Mouse (Mus musculus): ENCODE measurements around the gene Gast. TPM values are rescaled to one million over a fixed set of nuclear protein-coding genes. Genes with fewer than 3 reads are reported as not detected.
"Not testable (repeated sequence)": the region's sequence is repeated elsewhere in the genome, so short reads cannot be mapped to it uniquely, and the experiment has no call there.

Gene Gast
- polyA plus RNA-seq, 1 experiment from 2014 or later: 10.8 TPM

DNA sequence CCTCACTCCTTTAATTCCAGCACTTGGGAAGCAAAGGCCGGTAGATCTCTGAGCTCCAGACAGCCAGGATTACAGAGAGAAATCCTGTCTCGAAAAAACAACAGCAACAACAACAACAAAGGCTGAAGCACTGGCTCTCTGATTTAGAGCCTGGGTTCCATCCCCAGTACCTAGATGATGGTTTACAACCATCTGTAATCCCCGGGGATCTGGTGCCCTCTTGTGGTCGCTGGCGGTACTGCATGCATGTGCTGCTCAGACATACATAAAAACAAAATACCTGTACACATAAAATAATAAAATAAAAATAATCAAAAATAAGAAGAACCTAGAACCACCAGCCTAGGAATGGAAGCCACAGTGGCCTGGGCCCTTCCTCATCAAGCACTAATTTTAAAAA is 33.9 kb upstream of the Gast start:
- Histone ChIP-seq H3K9me3 (replicated peaks; ENCODE audit: control insufficient read depth, low read length) (no peaks in the 10 kb centered on the region), H3K4me3 (replicated peaks; ENCODE audit: low read length) (no peak overlapping the region), H3K27ac (ENCODE audit: low read length) (no peak overlapping the region), H3K36me3 (ENCODE audit: control insufficient read depth, insufficient read depth, low read length) (no peaks in the 10 kb centered on the region), H3K4me1 (ENCODE audit: control insufficient read depth, insufficient read depth, low read length) (no peaks in the 10 kb centered on the region), H3K9ac (ENCODE audit: low read length) (no peak overlapping the region), H3K27me3 (ENCODE audit: control insufficient read depth, insufficient read depth, low read length) (no peaks in the 10 kb centered on the region), H3K4me2 (ENCODE audit: low read depth, low read length) (no peak overlapping the region)
- no peak for ATAC-seq (ENCODE audit: insufficient read depth, low FRiP score)
- 6% methylated on average over 5 of the region's 5 CpGs for WGBS

DNA sequence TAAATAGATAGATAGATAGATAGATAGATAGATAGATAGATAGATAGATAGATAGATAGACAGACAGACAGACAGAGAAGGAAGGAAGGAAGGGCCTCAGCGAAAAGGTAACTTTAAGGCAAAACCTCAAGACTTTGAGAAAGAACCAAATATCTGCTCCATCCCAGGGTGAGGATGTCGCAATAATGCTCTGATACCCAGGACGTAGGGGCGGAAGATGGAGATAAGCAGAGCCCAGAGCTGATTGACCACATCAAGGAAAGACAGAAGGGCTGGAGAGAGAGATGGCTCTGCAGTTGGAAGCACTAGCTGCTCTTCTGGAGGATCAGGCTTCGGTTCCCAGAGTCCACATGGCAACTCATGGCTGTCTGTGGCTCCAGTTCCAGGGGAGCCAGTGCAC is 32.9 kb upstream of the Gast start:
- Histone ChIP-seq H3K4me1 (ENCODE audit: control insufficient read depth, insufficient read depth, low read length) (no peaks in the 10 kb centered on the region), H3K4me2 (ENCODE audit: low read depth, low read length) (no peak overlapping the region), H3K9me3 (replicated peaks; ENCODE audit: control insufficient read depth, low read length) (no peaks in the 10 kb centered on the region), H3K9ac (ENCODE audit: low read length) (no peak overlapping the region), H3K27me3 (ENCODE audit: control insufficient read depth, insufficient read depth, low read length) (no peaks in the 10 kb centered on the region), H3K36me3 (ENCODE audit: control insufficient read depth, insufficient read depth, low read length) (no peaks in the 10 kb centered on the region), H3K4me3 (replicated peaks; ENCODE audit: low read length) (no peak overlapping the region), H3K27ac (ENCODE audit: low read length) (no peak overlapping the region)
- no peak for ATAC-seq (ENCODE audit: insufficient read depth, low FRiP score)
- 74% methylated on average over 5 of the region's 5 CpGs for WGBS

- no peak overlapping the region for H3K27ac ChIP-seq (ENCODE audit: low read length)
- H3K4me2 ChIP-seq (ENCODE audit: low read depth, low read length): no peak overlapping the region
- no peaks in the 10 kb centered on the region for H3K27me3 ChIP-seq (ENCODE audit: control insufficient read depth, insufficient read depth, low read length)
- ATAC-seq (ENCODE audit: insufficient read depth, low FRiP score): no peak
- no peaks in the 10 kb centered on the region for H3K9me3 ChIP-seq (replicated peaks; ENCODE audit: control insufficient read depth, low read length)
- no peak overlapping the region for H3K9ac ChIP-seq (ENCODE audit: low read length)
- no peaks in the 10 kb centered on the region for H3K36me3 ChIP-seq (ENCODE audit: control insufficient read depth, insufficient read depth, low read length)
- WGBS: 74% methylated on average over 5 of the region's 5 CpGs
- H3K4me3 ChIP-seq (replicated peaks; ENCODE audit: low read length): no peak overlapping the region
- H3K4me1 ChIP-seq (ENCODE audit: control insufficient read depth, insufficient read depth, low read length): no peaks in the 10 kb centered on the region
Observed at GRCm38 (mm10) chr11:100307900-100308299, 26.3 kb upstream of the Gast start.

DNA sequence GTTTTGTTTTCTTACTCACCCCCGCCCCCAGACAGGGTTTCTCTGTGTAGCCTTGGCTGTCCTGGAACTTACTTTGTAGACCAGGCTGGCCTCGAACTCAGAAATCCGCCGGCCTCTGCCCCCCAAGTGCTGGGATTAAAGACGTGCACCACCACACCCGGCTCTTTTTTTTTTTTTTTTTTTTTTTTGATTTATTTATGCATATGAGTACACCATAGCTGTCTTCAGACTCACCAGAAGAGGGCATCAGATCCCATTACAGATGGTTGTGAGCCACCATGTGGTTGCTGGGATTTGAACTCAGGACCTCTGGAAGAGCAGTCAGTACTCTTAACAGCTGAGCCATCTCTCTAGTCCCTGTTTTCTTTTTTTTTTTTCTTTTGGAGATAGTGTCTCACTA is 25.5 kb upstream of the Gast start:
- not testable (repeated sequence) for H3K36me3 ChIP-seq (ENCODE audit: control insufficient read depth, insufficient read depth, low read length); H3K9ac ChIP-seq (ENCODE audit: low read length); ATAC-seq (ENCODE audit: insufficient read depth, low FRiP score); H3K4me1 ChIP-seq (ENCODE audit: control insufficient read depth, insufficient read depth, low read length); H3K27me3 ChIP-seq (ENCODE audit: control insufficient read depth, insufficient read depth, low read length); H3K9me3 ChIP-seq (replicated peaks; ENCODE audit: control insufficient read depth, low read length); H3K4me3 ChIP-seq (replicated peaks; ENCODE audit: low read length); H3K27ac ChIP-seq (ENCODE audit: low read length); H3K4me2 ChIP-seq (ENCODE audit: low read depth, low read length)
- 92% methylated on average over 5 of the region's 6 CpGs for WGBS

- WGBS: 79% methylated on average over 1 of the region's 1 CpGs
- Histone ChIP-seq H3K9ac (ENCODE audit: low read length) (no peak overlapping the region), H3K27ac (ENCODE audit: low read length) (no peak overlapping the region), H3K36me3 (ENCODE audit: control insufficient read depth, insufficient read depth, low read length) (no peaks in the 10 kb centered on the region), H3K4me3 (replicated peaks; ENCODE audit: low read length) (no peak overlapping the region), H3K4me2 (ENCODE audit: low read depth, low read length) (no peak overlapping the region), H3K4me1 (ENCODE audit: control insufficient read depth, insufficient read depth, low read length) (no peaks in the 10 kb centered on the region), H3K27me3 (ENCODE audit: control insufficient read depth, insufficient read depth, low read length) (no peaks in the 10 kb centered on the region), H3K9me3 (replicated peaks; ENCODE audit: control insufficient read depth, low read length) (no peaks in the 10 kb centered on the region)
- ATAC-seq (ENCODE audit: insufficient read depth, low FRiP score): no peak
Observed at GRCm38 (mm10) chr11:100311656-100312055, 22.6 kb upstream of the Gast start.

DNA sequence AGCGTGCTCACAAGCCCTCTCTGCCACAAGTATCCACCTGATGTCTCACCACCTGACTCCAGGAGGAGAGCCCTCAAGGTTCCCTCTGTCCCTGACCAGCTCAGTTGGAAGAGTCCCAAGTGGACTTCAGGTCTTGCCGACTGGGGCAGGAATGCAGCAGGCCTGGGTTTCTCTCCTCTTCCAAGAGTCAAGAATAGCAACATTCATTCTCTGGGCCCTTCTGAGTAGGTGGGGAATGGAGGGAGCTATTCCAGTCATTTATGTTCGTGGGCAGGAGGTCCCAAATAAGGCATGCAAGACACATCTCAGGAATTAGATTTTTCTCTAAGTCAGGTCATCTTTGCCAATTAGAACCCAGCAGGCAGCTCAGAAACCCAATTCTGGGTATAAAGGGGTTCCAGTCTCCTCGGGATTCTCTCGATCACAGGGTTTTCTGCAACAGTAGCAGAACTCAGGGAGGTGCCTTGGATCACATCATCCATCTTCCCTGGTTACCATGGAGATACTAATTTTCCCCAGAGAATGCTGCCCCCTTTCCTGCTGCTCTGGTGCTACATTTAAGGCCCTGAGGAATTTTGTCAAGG is 22.0 kb upstream of the Gast start:
- no peak overlapping the region for H3K9ac ChIP-seq (ENCODE audit: low read length)
- H3K4me1 ChIP-seq (ENCODE audit: control insufficient read depth, insufficient read depth, low read length): no peaks in the 10 kb centered on the region
- no peak for ATAC-seq (ENCODE audit: insufficient read depth, low FRiP score)
- 29% methylated on average over 5 of the region's 5 CpGs for WGBS
- no peaks in the 10 kb centered on the region for H3K36me3 ChIP-seq (ENCODE audit: control insufficient read depth, insufficient read depth, low read length)
- no peak overlapping the region for H3K4me2 ChIP-seq (ENCODE audit: low read depth, low read length)
- H3K9me3 ChIP-seq (replicated peaks; ENCODE audit: control insufficient read depth, low read length): no peaks in the 10 kb centered on the region
- H3K27me3 ChIP-seq (ENCODE audit: control insufficient read depth, insufficient read depth, low read length): no peaks in the 10 kb centered on the region
- no peak overlapping the region for H3K27ac ChIP-seq (ENCODE audit: low read length)
- H3K4me3 ChIP-seq (replicated peaks; ENCODE audit: low read length): no peak overlapping the region

DNA sequence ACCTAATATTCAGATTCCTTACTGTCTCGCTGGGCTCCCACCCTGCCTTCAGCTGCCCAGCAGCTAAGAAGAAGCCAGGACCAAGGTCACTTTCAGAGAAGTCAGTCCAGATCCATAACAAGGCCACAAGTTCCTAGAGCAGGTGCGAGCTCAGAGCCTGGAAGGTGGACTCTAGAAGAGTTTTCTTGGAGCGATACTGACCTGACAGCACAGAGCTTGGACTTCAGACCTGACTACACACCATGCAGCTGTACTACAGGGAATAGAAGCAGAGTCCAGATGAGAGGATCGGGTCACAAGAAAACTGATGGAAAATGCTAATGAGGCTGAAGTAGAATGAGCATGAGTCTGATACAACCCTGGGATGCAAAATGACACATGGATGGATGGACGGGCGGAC is 20.8 kb upstream of the Gast start:
- no peaks in the 10 kb centered on the region for H3K4me1 ChIP-seq (ENCODE audit: control insufficient read depth, insufficient read depth, low read length)
- H3K9me3 ChIP-seq (replicated peaks; ENCODE audit: control insufficient read depth, low read length): no peaks in the 10 kb centered on the region
- ATAC-seq (ENCODE audit: insufficient read depth, low FRiP score): no peak
- 90% methylated on average over 6 of the region's 6 CpGs for WGBS
- no peak overlapping the region for H3K4me2 ChIP-seq (ENCODE audit: low read depth, low read length)
- H3K36me3 ChIP-seq (ENCODE audit: control insufficient read depth, insufficient read depth, low read length): no peaks in the 10 kb centered on the region
- no peak overlapping the region for H3K27ac ChIP-seq (ENCODE audit: low read length)
- H3K4me3 ChIP-seq (replicated peaks; ENCODE audit: low read length): no peak overlapping the region
- H3K9ac ChIP-seq (ENCODE audit: low read length): no peak overlapping the region
- H3K27me3 ChIP-seq (ENCODE audit: control insufficient read depth, insufficient read depth, low read length): no peaks in the 10 kb centered on the region

- H3K36me3 ChIP-seq (ENCODE audit: control insufficient read depth, insufficient read depth, low read length): no peaks in the 10 kb centered on the region
- no peaks in the 10 kb centered on the region for H3K27me3 ChIP-seq (ENCODE audit: control insufficient read depth, insufficient read depth, low read length)
- no peaks in the 10 kb centered on the region for H3K9me3 ChIP-seq (replicated peaks; ENCODE audit: control insufficient read depth, low read length)
- ATAC-seq (ENCODE audit: insufficient read depth, low FRiP score): no peak
- H3K4me3 ChIP-seq (replicated peaks; ENCODE audit: low read length): no peak overlapping the region
- no peak overlapping the region for H3K4me2 ChIP-seq (ENCODE audit: low read depth, low read length)
- H3K9ac ChIP-seq (ENCODE audit: low read length): no peak overlapping the region
- H3K27ac ChIP-seq (ENCODE audit: low read length): no peak overlapping the region
- 93% methylated on average over 5 of the region's 5 CpGs for WGBS
- H3K4me1 ChIP-seq (ENCODE audit: control insufficient read depth, insufficient read depth, low read length): no peaks in the 10 kb centered on the region; the same call in 1 of the 2 replicates
Observed at GRCm38 (mm10) chr11:100315439-100315838, 18.8 kb upstream of the Gast start.

GRCm38 (mm10) chr11:100317826-100318380 is 16.3 kb upstream of the Gast start:
- no peak for ATAC-seq (ENCODE audit: insufficient read depth, low FRiP score)
- 47% methylated on average over 6 of the region's 6 CpGs for WGBS
- no peaks in the 10 kb centered on the region for H3K9me3 ChIP-seq (replicated peaks; ENCODE audit: control insufficient read depth, low read length)

More at GRCm38 (mm10) chr11:100317826-100318380, 16.3 kb upstream of the Gast start:
- peaks cover 3% of the 10 kb centered on the region for H3K4me1 ChIP-seq (ENCODE audit: control insufficient read depth, insufficient read depth, low read length)
- no peak overlapping the region for H3K9ac ChIP-seq (ENCODE audit: low read length)
- H3K4me3 ChIP-seq (replicated peaks; ENCODE audit: low read length): no peak overlapping the region
- no peak overlapping the region for H3K4me2 ChIP-seq (ENCODE audit: low read depth, low read length)
- H3K36me3 ChIP-seq (ENCODE audit: control insufficient read depth, insufficient read depth, low read length): peaks cover 14% of the 10 kb centered on the region
- no peaks in the 10 kb centered on the region for H3K27me3 ChIP-seq (ENCODE audit: control insufficient read depth, insufficient read depth, low read length)
- no peak overlapping the region for H3K27ac ChIP-seq (ENCODE audit: low read length)

All from stomach, embryonic 16.5 days (tissue).